Mouse (Mus musculus) kidney, postnatal 0 days (tissue): ENCODE measurements at regions not wholly inside any gene's neighbourhood (a gene's known extent, or its start where the extent isn't known, plus 50 kb on each side); places are given as distances from the start of the nearest gene placed in this dataset.

Source experiments
- ATAC-seq: fragments of 200-750 bp; cut with Nextera tagmentation; replicated peaks from 2 replicates; pipeline ENCODE4 v1.8.0; 2017; ENCODE audit warnings: low read depth, moderate number of reproducible peaks, moderate TSS enrichment, moderate library complexity; ENCODE audit not compliant: low FRiP score
- DNase-seq: peaks from one replicate; pipeline ENCODE4 v3.0.0-alpha.2; 2016; ENCODE audit warnings: low spot score
- H3K27ac ChIP-seq: fragments of 300-500 bp; sonication (generic); 2 replicates; pipeline ENCODE4 v1.5.1; 2014; ENCODE audit warnings: mild to moderate bottlenecking
- H3K27me3 ChIP-seq: fragments of 300-500 bp; sonication (generic); 2 replicates; pipeline ENCODE4 v1.6.1; 2014; ENCODE audit warnings: low read length, mixed read lengths; ENCODE audit not compliant: insufficient read depth
- H3K36me3 ChIP-seq: fragments of 300-500 bp; sonication (generic); 2 replicates; pipeline ENCODE4 v1.6.1; 2014; ENCODE audit warnings: low read length, mixed read lengths; ENCODE audit not compliant: insufficient read depth
- H3K4me1 ChIP-seq: fragments of 300-500 bp; sonication (generic); replicated peaks from 2 replicates; pipeline ENCODE4 v1.6.1; 2014; ENCODE audit warnings: antibody characterized with exemption, low read length, mixed read lengths; ENCODE audit not compliant: insufficient read depth
- H3K4me2 ChIP-seq: fragments of 300-500 bp; sonication (generic); 2 replicates; pipeline ENCODE4 v1.6.1; 2014; ENCODE audit warnings: mild to moderate bottlenecking, low read length, moderate library complexity, mixed read lengths
- H3K4me3 ChIP-seq: fragments of 300-500 bp; sonication (generic); replicated peaks from 2 replicates; pipeline ENCODE4 v1.5.1; 2014; ENCODE audit warnings: low read depth, low read length
- H3K9ac ChIP-seq: fragments of 300-500 bp; sonication (generic); 2 replicates; pipeline ENCODE4 v1.6.1; 2014; ENCODE audit warnings: low read depth, low read length
- H3K9me3 ChIP-seq: fragments of 300-500 bp; sonication (generic); replicated peaks from 2 replicates; pipeline ENCODE4 v1.6.1; 2016; ENCODE audit warnings: low read length, inconsistent platforms, mixed read lengths
- CTCF ChIP-seq: IDR thresholded peaks from 2 replicates; pipeline ENCODE4 v1.5.1; 2016; ENCODE audit warnings: antibody characterized with exemption, low read depth, mild to moderate bottlenecking, moderate library complexity
- WGBS: fragments of 180-500 bp; shearing (Covaris S2); extraction: QIAGEN DNeasy Blood & Tissue Kit; methylation state at CpG from one replicate; pipeline ENCODE4 v1.1.7; 2014; 5-methylcytosine and 5-hydroxymethylcytosine counted together

DNA sequence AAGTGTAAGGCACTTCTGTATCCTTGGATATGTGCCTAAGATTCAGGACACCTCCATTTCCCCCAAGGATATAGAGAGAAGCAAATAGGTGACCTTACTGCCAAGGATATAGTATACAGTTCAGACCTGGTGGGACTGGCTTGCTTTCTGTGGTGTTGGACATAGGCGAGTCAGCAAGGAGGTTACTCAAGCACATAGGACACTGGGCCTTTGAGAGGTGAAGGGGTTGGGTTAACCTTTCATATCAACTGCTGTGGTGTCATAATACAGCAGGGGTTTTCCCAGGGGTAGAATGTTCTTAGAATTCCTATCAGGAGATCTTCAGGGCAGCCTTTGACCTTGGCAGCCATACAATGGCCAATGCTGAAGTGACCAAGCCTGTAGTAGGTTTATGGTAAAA is 71.5 kb upstream of the Tnfaip3 start:
- ATAC-seq (no peak), DNase-seq (no peak)
- Histone ChIP-seq H3K9me3 (no peaks in the 10 kb centered on the region), H3K4me3 (no peak overlapping the region), H3K36me3 (no peaks in the 10 kb centered on the region), H3K9ac (no peak overlapping the region), H3K27ac (no peak overlapping the region), H3K4me1 (no peaks in the 10 kb centered on the region), H3K27me3 (no peaks in the 10 kb centered on the region), H3K4me2 (no peak overlapping the region)
- TF ChIP-seq CTCF = no peak
- WGBS = 96% methylated on average over 1 of the region's 1 CpGs

DNA sequence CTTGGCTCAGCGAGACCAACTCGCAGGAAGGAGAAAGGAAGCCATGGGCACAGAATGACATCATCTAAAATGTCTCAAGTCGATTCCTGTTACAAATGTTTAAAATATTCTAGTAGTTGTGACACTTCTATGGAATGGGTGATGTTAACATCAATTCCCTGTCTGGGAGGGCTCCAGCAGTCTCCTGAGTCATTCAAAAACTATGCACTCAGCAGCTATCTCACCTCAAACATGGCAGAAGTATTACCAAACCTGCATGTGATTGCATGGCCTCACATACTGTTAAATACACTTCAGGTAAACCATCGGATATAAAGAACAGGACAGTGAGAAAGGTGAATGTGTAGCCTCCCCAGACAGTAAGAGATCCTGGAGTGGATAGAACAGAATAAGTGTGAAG is 66.7 kb upstream of the Tnfaip3 start:
- ATAC-seq = no peak
- Histone ChIP-seq H3K9ac (no peak overlapping the region), H3K4me3 (no peak overlapping the region), H3K4me1 (no peaks in the 10 kb centered on the region), H3K9me3 (no peaks in the 10 kb centered on the region), H3K27ac (no peak overlapping the region), H3K36me3 (no peaks in the 10 kb centered on the region), H3K27me3 (no peaks in the 10 kb centered on the region), H3K4me2 (no peak overlapping the region)
- 80% methylated on average over 4 of the region's 4 CpGs for WGBS
- no peak for DNase-seq
- no peak for TF ChIP-seq CTCF

DNA sequence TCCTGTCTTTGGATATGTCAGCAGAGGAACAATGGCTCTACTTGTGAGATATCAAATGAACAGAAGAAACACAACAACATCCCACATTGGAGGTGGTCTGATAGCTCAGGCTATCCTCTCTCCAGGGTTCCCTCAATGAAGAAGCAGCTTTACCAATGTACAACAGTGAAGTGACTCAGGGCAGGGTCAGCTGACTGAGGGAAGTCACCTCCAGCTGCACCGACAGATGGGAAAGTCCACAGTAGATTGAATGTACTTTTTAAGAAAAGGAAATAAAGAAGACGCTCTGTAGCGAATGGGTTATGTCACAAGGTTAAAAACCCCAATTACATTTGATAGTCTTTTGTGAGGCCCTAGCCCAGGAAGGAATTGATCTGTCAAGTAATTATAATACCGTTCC is 62.6 kb upstream of the Tnfaip3 start:
- H3K36me3 ChIP-seq = no peaks in the 10 kb centered on the region
- 67% methylated on average over 4 of the region's 4 CpGs for WGBS
- ATAC-seq (no peak), DNase-seq (no peak)
- no peaks in the 10 kb centered on the region for H3K4me1 ChIP-seq
- H3K4me2 ChIP-seq = no peak overlapping the region
- H3K27ac ChIP-seq = no peak overlapping the region
- no peak overlapping the region for H3K9ac ChIP-seq
- no peak overlapping the region for H3K4me3 ChIP-seq
- no peak for TF ChIP-seq CTCF
- H3K27me3 ChIP-seq = no peaks in the 10 kb centered on the region
- no peaks in the 10 kb centered on the region for H3K9me3 ChIP-seq

DNA sequence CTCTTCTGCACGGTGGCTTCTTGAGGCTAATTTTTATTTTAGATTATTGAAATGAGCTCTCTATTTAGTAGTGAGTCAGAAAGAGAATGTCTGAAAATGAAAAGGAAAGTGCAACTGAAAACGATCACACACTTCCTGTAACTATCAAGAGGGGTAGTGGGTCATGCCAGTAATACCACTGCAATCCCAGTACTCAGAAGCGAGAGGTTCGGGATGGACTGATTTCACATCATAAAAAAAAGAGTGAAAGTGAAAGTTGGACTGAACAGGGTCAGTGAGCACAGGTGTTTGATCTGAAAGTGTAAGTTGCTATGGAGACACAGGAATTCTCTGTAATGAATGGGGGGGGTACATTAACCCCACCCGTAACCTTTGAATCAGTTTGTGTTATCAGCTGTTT is 52.9 kb upstream of the Tnfaip3 start:
- WGBS = 82% methylated on average over 5 of the region's 5 CpGs
- TF ChIP-seq CTCF = no peak
- no peaks in the 10 kb centered on the region for H3K9me3 ChIP-seq
- H3K9ac ChIP-seq = no peak overlapping the region
- no peaks in the 10 kb centered on the region for H3K4me1 ChIP-seq
- H3K4me2 ChIP-seq = no peak overlapping the region
- H3K4me3 ChIP-seq = no peak overlapping the region
- H3K27me3 ChIP-seq = no peaks in the 10 kb centered on the region
- no peak overlapping the region for H3K27ac ChIP-seq
- H3K36me3 ChIP-seq = no peaks in the 10 kb centered on the region
- DNase-seq = no peak
- no peak for ATAC-seq

DNA sequence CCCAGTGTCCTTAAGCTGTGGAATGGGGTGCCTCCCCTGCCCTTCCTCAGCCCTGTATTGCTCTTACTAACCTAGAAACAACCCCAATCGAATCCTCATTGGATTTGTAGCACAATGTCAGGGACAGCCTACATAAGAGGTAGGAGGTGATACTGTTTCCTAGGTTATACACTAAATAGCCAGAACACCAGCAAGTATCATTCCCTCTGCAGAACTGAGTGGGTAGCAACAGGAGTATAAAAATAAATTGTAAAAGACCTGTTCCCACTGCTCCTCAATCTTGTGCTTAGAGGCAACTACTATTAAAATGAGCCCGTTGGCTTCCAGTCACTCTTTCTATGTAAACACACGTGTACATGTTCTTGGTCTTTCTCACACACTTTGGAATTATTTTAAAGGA is 52.2 kb upstream of the Tnfaip3 start:
- no peak overlapping the region for H3K27ac ChIP-seq
- no peak for TF ChIP-seq CTCF
- H3K4me3 ChIP-seq = no peak overlapping the region
- no peak for ATAC-seq
- no peak overlapping the region for H3K9ac ChIP-seq
- 80% methylated on average over 3 of the region's 3 CpGs for WGBS
- H3K27me3 ChIP-seq = no peaks in the 10 kb centered on the region
- H3K9me3 ChIP-seq = no peaks in the 10 kb centered on the region
- no peak for DNase-seq
- H3K36me3 ChIP-seq = no peaks in the 10 kb centered on the region
- H3K4me2 ChIP-seq = no peak overlapping the region
- no peaks in the 10 kb centered on the region for H3K4me1 ChIP-seq

DNA sequence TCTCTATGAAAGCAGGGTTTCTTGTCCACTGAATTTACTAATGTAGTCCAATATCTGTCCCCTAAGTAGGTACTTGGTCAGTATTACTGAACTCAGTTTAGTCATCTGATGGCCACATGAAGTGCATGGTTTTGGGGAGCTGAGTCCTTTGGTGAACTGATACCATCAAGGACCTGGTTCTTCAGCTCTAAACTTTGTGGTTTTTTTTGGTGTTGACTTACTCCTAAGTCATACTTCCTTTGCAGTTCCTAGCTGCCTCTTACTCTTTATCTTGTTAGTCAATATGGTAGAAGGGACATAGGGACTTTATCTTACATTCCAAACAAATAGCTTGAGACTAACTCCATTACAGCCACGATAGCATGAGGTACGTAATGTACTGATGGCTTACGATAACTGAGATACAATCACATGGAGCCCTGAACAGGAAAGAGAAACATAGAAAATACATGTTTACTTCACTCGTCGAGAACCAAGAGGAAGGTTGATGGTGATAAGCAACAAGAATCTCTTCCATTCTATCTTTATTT is 51.4 kb upstream of the Tnfaip3 start:
- Histone ChIP-seq H3K27ac (no peak overlapping the region), H3K9me3 (no peaks in the 10 kb centered on the region), H3K4me2 (no peak overlapping the region), H3K9ac (no peak overlapping the region), H3K27me3 (no peaks in the 10 kb centered on the region), H3K36me3 (no peaks in the 10 kb centered on the region), H3K4me3 (no peak overlapping the region), H3K4me1 (no peaks in the 10 kb centered on the region)
- DNase-seq (no peak), ATAC-seq (no peak)
- no peak for TF ChIP-seq CTCF
- WGBS = 87% methylated on average over 5 of the region's 5 CpGs
